Mouse (Mus musculus) left cerebral cortex, postnatal 4 days (tissue): ENCODE measurements around the gene Srsf12. TPM values are rescaled to one million over a fixed set of nuclear protein-coding genes. Genes with fewer than 3 reads are reported as not detected.

Source experiments
- DNase-seq: peaks from one replicate; pipeline ENCODE4 v3.0.0-alpha.2; 2022
- intact Hi-C: fragments of 180-260 bp; cut with DNase I; formaldehyde crosslinking; loops from one replicate; pipeline ENCODE4 v1.15.1; 2025
- total RNA-seq, 2 experiments: library from RNA; stranded (reverse); gene quantifications; 2 replicates each; pipeline ENCODE4 v1.2.3; 2021

The Srsf12 gene
- total RNA-seq, 2 experiments from 2014 or later = 46.7 to 48.9 TPM

GRCm38 (mm10) chr4:33248062-33248889 lies 39.5 kb downstream of the Srsf12 start:
- peak; percentile 99 for DNase-seq
- intact Hi-C loops = no loop called here

- intact Hi-C loops = no loop called here
- peak; percentile 31 for DNase-seq
Observed at GRCm38 (mm10) chr4:33248915-33249314, 40.1 kb downstream of the Srsf12 start.

GRCm38 (mm10) chr4:33249716-33250230 lies 41.0 kb downstream of the Srsf12 start:
- DNase-seq = no peak
- intact Hi-C loops = no loop called here

- intact Hi-C loops = no loop called here
- DNase-seq = no peak
Observed at GRCm38 (mm10) chr4:33250867-33251266, 42.1 kb downstream of the Srsf12 start.

- DNase-seq = no peak
- intact Hi-C loops = no loop called here
Observed at GRCm38 (mm10) chr4:33254706-33255105, 45.9 kb downstream of the Srsf12 start.

- intact Hi-C loops = no loop called here
- DNase-seq = no peak
Observed at GRCm38 (mm10) chr4:33257263-33257964, 48.6 kb downstream of the Srsf12 start.

GRCm38 (mm10) chr4:33260311-33260710 lies 51.5 kb downstream of the Srsf12 start:
- no peak for DNase-seq
- intact Hi-C loops = no loop called here

GRCm38 (mm10) chr4:33261311-33261753 lies 52.5 kb downstream of the Srsf12 start:
- DNase-seq = peak; percentile 84
- intact Hi-C loops = no loop called here

- intact Hi-C loops = no loop called here
- no peak for DNase-seq
Observed at GRCm38 (mm10) chr4:33262897-33263296, 54.1 kb downstream of the Srsf12 start.

- intact Hi-C loops = no loop called here
- no peak for DNase-seq
Observed at GRCm38 (mm10) chr4:33264979-33265726, 56.4 kb downstream of the Srsf12 start.

GRCm38 (mm10) chr4:33270386-33271314 lies 61.9 kb downstream of the Srsf12 start:
- no peak for DNase-seq
- intact Hi-C loops = no loop called here

GRCm38 (mm10) chr4:33273437-33273836 lies 64.6 kb downstream of the Srsf12 start:
- DNase-seq = no peak
- intact Hi-C loops = no loop called here

- no peak for DNase-seq
- intact Hi-C loops = no loop called here
Observed at GRCm38 (mm10) chr4:33281891-33282685, 73.3 kb downstream of the Srsf12 start.

Other genes with a start within 250 kb of the Srsf12 start
- gene Rragd, start 226.0 kb upstream of the Srsf12 start, total RNA-seq = 10 to 100 TPM; 53.9 to 59.9 TPM
- 100 to 1,000 TPM; 108 to 110 TPM for gene Ube2j1, start 177.6 kb upstream of the Srsf12 start, total RNA-seq
- under 1 TPM in 1 of 2 experiments, not detected in 1; 0.50 TPM for gene Gabrr2, start 146.0 kb upstream of the Srsf12 start, total RNA-seq
- gene Gabrr1, start 76.5 kb upstream of the Srsf12 start, total RNA-seq = under 1 TPM in 1 of 2 experiments, not detected in 1; 0.16 TPM
- gene Pm20d2, start 19.3 kb upstream of the Srsf12 start, total RNA-seq = 1 to 10 TPM; 8.2 to 8.4 TPM
- 10 to 100 TPM; 79.0 to 80.6 TPM for gene Pnrc1, start 81.2 kb downstream of the Srsf12 start, total RNA-seq
- gene Rngtt, start 101.3 kb downstream of the Srsf12 start, total RNA-seq = 10 to 100 TPM; 25.7 to 29.4 TPM